Mouse (Mus musculus) kidney, adult 2 months (tissue): ENCODE data around the gene Thoc5.

Source experiments
- CTCF ChIP-seq: fragments of 200-500 bp; conservative IDR thresholded peaks from 2 replicates; pipeline ENCODE4 v1.5.1; 2011; ENCODE audit warnings: low read depth, mild to moderate bottlenecking, control low read depth, low read length, moderate library complexity, mixed read lengths; ENCODE audit not compliant: insufficient read depth, insufficient read length
- POLR2A ChIP-seq: fragments of 200-500 bp; IDR thresholded peaks from one replicate; pipeline ENCODE4 v1.6.1; 2011; ENCODE audit warnings: low read depth, low read length, control low read depth

DNA sequence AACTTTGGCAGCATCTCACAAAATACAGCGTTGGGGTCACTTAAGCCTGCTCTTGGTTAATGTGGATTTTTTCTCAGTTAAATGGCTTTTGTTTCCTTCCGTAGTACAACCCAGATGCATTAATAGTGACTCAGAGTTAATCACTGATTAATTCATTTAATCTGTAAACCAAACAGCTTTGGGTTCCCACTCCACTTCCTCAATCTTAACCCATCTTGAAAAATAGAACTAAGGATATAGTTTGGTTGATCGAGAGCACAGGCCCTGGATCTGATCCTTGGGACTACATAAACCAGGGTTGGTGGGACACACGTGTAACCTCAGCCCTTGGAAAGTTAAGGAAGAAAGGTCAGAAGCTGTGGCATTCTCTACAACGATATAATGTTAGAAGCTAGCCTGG is 41.1 kb downstream of the Thoc5 start:
- TF ChIP-seq POLR2A (no peak), CTCF (no peak)
